Mouse (Mus musculus): ENCODE measurements around the gene Mrgbp.

DNA sequence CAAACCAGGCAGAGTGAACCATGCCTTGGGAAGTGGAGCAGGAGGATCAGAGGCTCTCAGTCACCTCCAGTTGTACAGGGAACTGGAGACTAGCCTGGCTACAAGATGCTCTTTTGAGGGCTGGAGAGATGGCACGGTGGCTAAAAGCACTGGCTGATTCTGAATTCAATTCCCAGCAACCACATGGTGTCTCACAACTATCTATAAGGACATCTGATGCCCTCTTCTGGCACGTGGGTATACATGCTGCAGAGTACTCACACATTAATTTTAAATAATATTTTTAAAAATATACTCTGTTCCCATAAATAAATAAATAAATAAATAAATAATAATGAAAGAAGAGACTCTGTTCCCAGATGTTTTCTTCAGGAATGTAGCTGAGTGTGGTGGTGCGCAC is 25.9 kb upstream of the Mrgbp start:
- TF ChIP-seq CTCF (conservative IDR thresholded peaks at IDR 0.05; ENCODE audit: insufficient read depth, insufficient read length, low read depth, low read length): no peak
- TF ChIP-seq POLR2A (IDR thresholded peaks at IDR 0.05; ENCODE audit: low read depth, low read length): no peak

Measured in kidney, adult 2 months (tissue).